8 mouse cellular contexts compared by ENCODE assay signal in genomic region chr9:95525961-95526360, GRCm38 (mm10). TPM values are rescaled to one million over a fixed set of nuclear protein-coding genes. Genes with fewer than 3 reads are reported as not detected.
DNase-seq lines count a peak whose midpoint lies in the region; ATAC-seq and TF ChIP-seq lines count a peak whose summit lies in the region.

No protein-coding gene starts in this region.

- WGBS in kidney, embryonic 14.5 days: 16% methylated on average over 2 of the region's 2 CpGs
- 11% methylated on average over 2 of the region's 2 CpGs for WGBS in hindbrain, postnatal 0 days

- H3K9ac ChIP-seq in kidney, embryonic 14.5 days (ENCODE audit: low read depth, low read length): no peak overlapping the region
- H3K9ac ChIP-seq in hindbrain, postnatal 0 days (replicated peaks; ENCODE audit: low read length): no peak overlapping the region

- no peaks in the 10 kb centered on the region for H3K36me3 ChIP-seq in kidney, embryonic 14.5 days (ENCODE audit: control insufficient read depth, insufficient read depth, low read length)
- H3K36me3 ChIP-seq in hindbrain, postnatal 0 days (ENCODE audit: insufficient read depth, low read length): no peaks in the 10 kb centered on the region

- H3K4me2 ChIP-seq in kidney, embryonic 14.5 days (replicated peaks; ENCODE audit: low read depth, low read length): no peak overlapping the region
- no peak overlapping the region for H3K4me2 ChIP-seq in hindbrain, postnatal 0 days (ENCODE audit: low read depth, low read length)

- no peak overlapping the region for H3K4me3 ChIP-seq in kidney, embryonic 14.5 days (ENCODE audit: low read length)
- H3K4me3 ChIP-seq in hindbrain, postnatal 0 days (ENCODE audit: low read length): no peak overlapping the region

- ATAC-seq in kidney, embryonic 14.5 days (ENCODE audit: low FRiP score, low TSS enrichment): peak; percentile 92
- peak; percentile 96 for ATAC-seq in common myeloid progenitor, adult 5-6 weeks (replicated peaks; ENCODE audit: low read depth, poor library complexity, severe bottlenecking)
- ATAC-seq in hindbrain, postnatal 0 days: peak; percentile 88
- peak; percentile 86 for ATAC-seq in megakaryocyte-erythroid progenitor cell, adult 5-6 weeks (replicated peaks; ENCODE audit: low FRiP score, low TSS enrichment, poor library complexity, severe bottlenecking)

- H3K4me1 ChIP-seq in kidney, embryonic 14.5 days (ENCODE audit: control insufficient read depth, insufficient read depth, low read length): no peaks in the 10 kb centered on the region
- no peaks in the 10 kb centered on the region for H3K4me1 ChIP-seq in hindbrain, postnatal 0 days (ENCODE audit: insufficient read depth, low read length)

- H3K27ac ChIP-seq in kidney, embryonic 14.5 days (ENCODE audit: low read depth, low read length): no peak overlapping the region
- no peak overlapping the region for H3K27ac ChIP-seq in hindbrain, postnatal 0 days

- H3K9me3 ChIP-seq in kidney, embryonic 14.5 days (ENCODE audit: control insufficient read depth, low read length): no peaks in the 10 kb centered on the region
- no peaks in the 10 kb centered on the region for H3K9me3 ChIP-seq in hindbrain, postnatal 0 days (ENCODE audit: low read length)

- DNase-seq in kidney, adult 8-10 months: no peak
- peak; percentile 28 for DNase-seq in NIH3T3 (ENCODE audit: low read depth)
- DNase-seq in hindbrain, postnatal 0 days (ENCODE audit: low spot score): peak; percentile 70
- DNase-seq in frontal cortex, postnatal 36 days (ENCODE audit: low spot score in 2 of 2): no peak
- no peak for DNase-seq in frontal cortex, postnatal 14 days (ENCODE audit: low spot score in 2 of 2)

- peak; percentile 62 for TF ChIP-seq CTCF in hindbrain, postnatal 0 days (IDR thresholded peaks at IDR 0.05; ENCODE audit: low read depth)

- no peaks in the 10 kb centered on the region for H3K27me3 ChIP-seq in kidney, embryonic 14.5 days (ENCODE audit: control insufficient read depth, insufficient read depth, low read length)
- no peaks in the 10 kb centered on the region for H3K27me3 ChIP-seq in hindbrain, postnatal 0 days (ENCODE audit: insufficient read depth, low read length)

RNA-seq across cellular contexts. Expression of gene U2surp, which starts 14.2 kb away (rescaled TPM):
- 163 and 164 TPM in 2 replicates for polyA plus RNA-seq in kidney, embryonic 14.5 days (2014; fragmentation: Nextera tagmentation; extraction: Ambion mirVana)
- total RNA-seq in common myeloid progenitor, adult 5-6 weeks (2017): 204 and 227 TPM in 2 replicates
- total RNA-seq in hindbrain, postnatal 0 days (2014; rRNA removed): 30.2 and 35.2 TPM in 2 replicates
- 122 and 128 TPM in 2 replicates for polyA plus RNA-seq in hindbrain, postnatal 0 days (2015; fragmentation: Nextera tagmentation; extraction: Ambion mirVana)
- total RNA-seq in megakaryocyte-erythroid progenitor cell, adult 5-6 weeks (2014; fragmentation: Nextera tagmentation): 96.6 and 116 TPM in 2 replicates
- 251 and 271 TPM in 2 replicates for total RNA-seq in megakaryocyte-erythroid progenitor cell, adult 5-6 weeks (2017)

RNA-seq across cellular contexts. Expression of gene Paqr9, which starts 33.5 kb away (rescaled TPM):
- polyA plus RNA-seq in kidney, embryonic 14.5 days (2014; fragmentation: Nextera tagmentation; extraction: Ambion mirVana): 0.46 and 0.54 TPM in 2 replicates
- total RNA-seq in common myeloid progenitor, adult 5-6 weeks (2017): 7.8 and 11.7 TPM in 2 replicates
- total RNA-seq in hindbrain, postnatal 0 days (2014; rRNA removed): 22.2 and 22.3 TPM in 2 replicates
- polyA plus RNA-seq in hindbrain, postnatal 0 days (2015; fragmentation: Nextera tagmentation; extraction: Ambion mirVana): 5.9 and 6.0 TPM in 2 replicates
- 31.8 and 38.8 TPM in 2 replicates for total RNA-seq in megakaryocyte-erythroid progenitor cell, adult 5-6 weeks (2014; fragmentation: Nextera tagmentation)
- total RNA-seq in megakaryocyte-erythroid progenitor cell, adult 5-6 weeks (2017): 18.1 and 22.1 TPM in 2 replicates

Comparison
In these comparisons a context has a peak if more than half of its experiments do, and no peak if none do; other contexts are left out.
1. DNase-seq: peak in NIH3T3 (single experiment) and hindbrain, postnatal 0 days (single experiment); none in kidney, adult 8-10 months (0 of 2), frontal cortex, postnatal 36 days (0 of 2) and frontal cortex, postnatal 14 days (0 of 2).
2. Peak in every context shown above with its lines, with median percentiles within 50 percentile points of each other: ATAC-seq.